In genomic region chr19:40394555-40395320, GRCm38 (mm10) we compare ENCODE assay signal across 8 mouse cellular contexts.
DNase-seq lines count a peak whose midpoint lies in the region; ATAC-seq and TF ChIP-seq lines count a peak whose summit lies in the region.

No protein-coding gene starts in this region.

- ATAC-seq in hindbrain, embryonic 11.5 days (ENCODE audit: low FRiP score) = no peak
- no peak for ATAC-seq in embryonic facial prominence, embryonic 12.5 days (ENCODE audit: insufficient number of reproducible peaks, insufficient read depth, low FRiP score, low TSS enrichment)
- ATAC-seq in hindbrain, embryonic 16.5 days = no peak
- peak; percentile 88 for ATAC-seq in lung, postnatal 0 days

- no peak overlapping the region for H3K4me3 ChIP-seq in hindbrain, embryonic 10.5 days
- H3K4me3 ChIP-seq in hindbrain, embryonic 11.5 days (ENCODE audit: low read depth, low read length) = no peak overlapping the region
- H3K4me3 ChIP-seq in embryonic facial prominence, embryonic 12.5 days = no peak overlapping the region
- H3K4me3 ChIP-seq in hindbrain, embryonic 16.5 days (ENCODE audit: low read length) = no peak overlapping the region
- H3K4me3 ChIP-seq in lung, postnatal 0 days (ENCODE audit: low read depth, low read length) = no peak overlapping the region

- H3K4me1 ChIP-seq in hindbrain, embryonic 10.5 days (replicated peaks) = peaks cover 14% of the 10 kb centered on the region
- no peaks in the 10 kb centered on the region for H3K4me1 ChIP-seq in hindbrain, embryonic 11.5 days (replicated peaks; ENCODE audit: control insufficient read depth, insufficient read depth, low read length)
- H3K4me1 ChIP-seq in embryonic facial prominence, embryonic 12.5 days = peaks cover 8% of the 10 kb centered on the region; the same call in 1 of the 2 replicates
- H3K4me1 ChIP-seq in hindbrain, embryonic 16.5 days (ENCODE audit: control insufficient read depth, insufficient read depth, low read depth, low read length) = peaks cover 8% of the 10 kb centered on the region; the same call in 1 of the 2 replicates
- H3K4me1 ChIP-seq in lung, postnatal 0 days (ENCODE audit: insufficient read depth, low read depth, low read length) = peaks cover 17% of the 10 kb centered on the region

- intact Hi-C loops in gastrocnemius, postnatal 36 days (cut with DNase I) = no loop called here

- no peaks in the 10 kb centered on the region for H3K27me3 ChIP-seq in hindbrain, embryonic 10.5 days (ENCODE audit: insufficient read depth, poor library complexity, severe bottlenecking)
- no peaks in the 10 kb centered on the region for H3K27me3 ChIP-seq in hindbrain, embryonic 11.5 days (ENCODE audit: control insufficient read depth, insufficient read depth, low read length)
- no peaks in the 10 kb centered on the region for H3K27me3 ChIP-seq in embryonic facial prominence, embryonic 12.5 days
- H3K27me3 ChIP-seq in hindbrain, embryonic 16.5 days (replicated peaks; ENCODE audit: control insufficient read depth, insufficient read depth, low read length) = no peaks in the 10 kb centered on the region
- H3K27me3 ChIP-seq in lung, postnatal 0 days (replicated peaks; ENCODE audit: insufficient read depth, low read length) = no peaks in the 10 kb centered on the region

- no peaks in the 10 kb centered on the region for H3K9me3 ChIP-seq in hindbrain, embryonic 10.5 days
- no peaks in the 10 kb centered on the region for H3K9me3 ChIP-seq in hindbrain, embryonic 11.5 days (ENCODE audit: control insufficient read depth, low read length)
- no peaks in the 10 kb centered on the region for H3K9me3 ChIP-seq in embryonic facial prominence, embryonic 12.5 days
- no peaks in the 10 kb centered on the region for H3K9me3 ChIP-seq in hindbrain, embryonic 16.5 days (ENCODE audit: control insufficient read depth, low read length)
- no peaks in the 10 kb centered on the region for H3K9me3 ChIP-seq in lung, postnatal 0 days (ENCODE audit: low read length)

- no peak for TF ChIP-seq EP300 in lung, postnatal 0 days (IDR thresholded peaks at IDR 0.05)

- no peak overlapping the region for H3K9ac ChIP-seq in hindbrain, embryonic 11.5 days (ENCODE audit: low read depth, low read length)
- H3K9ac ChIP-seq in embryonic facial prominence, embryonic 12.5 days = no peak overlapping the region
- H3K9ac ChIP-seq in hindbrain, embryonic 16.5 days (ENCODE audit: low read depth, low read length) = no peak overlapping the region
- no peak overlapping the region for H3K9ac ChIP-seq in lung, postnatal 0 days (replicated peaks; ENCODE audit: low read depth)

- no peak for DNase-seq in hindbrain, embryonic 10.5 days (ENCODE audit: low spot score)
- no peak for DNase-seq in hindbrain, embryonic 11.5 days (ENCODE audit: low spot score)
- DNase-seq in lung, postnatal 0 days (ENCODE audit: low spot score) = peak; percentile 84
- DNase-seq in gastrocnemius, postnatal 10 days = no peak
- no peak for DNase-seq in gastrocnemius, postnatal 36 days
- DNase-seq in frontal cortex, postnatal 36 days (ENCODE audit: low spot score in 2 of 2) = no peak

- WGBS in hindbrain, embryonic 10.5 days = 82% methylated on average over 10 of the region's 10 CpGs
- WGBS in hindbrain, embryonic 11.5 days = 80% methylated on average over 10 of the region's 10 CpGs
- WGBS in embryonic facial prominence, embryonic 12.5 days = 66% methylated on average over 10 of the region's 10 CpGs
- WGBS in hindbrain, embryonic 16.5 days = 69% methylated on average over 10 of the region's 10 CpGs
- WGBS in lung, postnatal 0 days = 19% methylated on average over 10 of the region's 10 CpGs

- 0 out of 2 replicates have a peak, but pooled peaks cover 6% of the 10 kb centered on the region for H3K36me3 ChIP-seq in hindbrain, embryonic 10.5 days
- no peaks in the 10 kb centered on the region for H3K36me3 ChIP-seq in hindbrain, embryonic 11.5 days (ENCODE audit: control insufficient read depth, insufficient read depth, low read length)
- no peaks in the 10 kb centered on the region for H3K36me3 ChIP-seq in embryonic facial prominence, embryonic 12.5 days
- H3K36me3 ChIP-seq in hindbrain, embryonic 16.5 days (ENCODE audit: control insufficient read depth, insufficient read depth, low read length) = peaks cover 11% of the 10 kb centered on the region
- no peaks in the 10 kb centered on the region for H3K36me3 ChIP-seq in lung, postnatal 0 days (ENCODE audit: insufficient read depth, low read length)

- no peak for TF ChIP-seq CTCF in lung, postnatal 0 days (IDR thresholded peaks at IDR 0.05)

- peak overlapping the region; percentile 36; the same call in 1 of the 2 replicates for H3K27ac ChIP-seq in hindbrain, embryonic 10.5 days
- no peak overlapping the region for H3K27ac ChIP-seq in hindbrain, embryonic 11.5 days (ENCODE audit: low read depth, low read length)
- H3K27ac ChIP-seq in embryonic facial prominence, embryonic 12.5 days = 0 out of 2 replicates have a peak overlapping the region, but pooled peaks have one; percentile 54
- H3K27ac ChIP-seq in hindbrain, embryonic 16.5 days (ENCODE audit: low read depth, low read length) = 0 out of 2 replicates have a peak overlapping the region, but pooled peaks have one; percentile 34
- H3K27ac ChIP-seq in lung, postnatal 0 days (ENCODE audit: low read length) = peak overlapping the region; percentile 71

- no peak overlapping the region for H3K4me2 ChIP-seq in hindbrain, embryonic 11.5 days (replicated peaks; ENCODE audit: low read depth, low read length)
- H3K4me2 ChIP-seq in embryonic facial prominence, embryonic 12.5 days (replicated peaks) = no peak overlapping the region
- no peak overlapping the region for H3K4me2 ChIP-seq in hindbrain, embryonic 16.5 days (ENCODE audit: low read length)
- H3K4me2 ChIP-seq in lung, postnatal 0 days (replicated peaks; ENCODE audit: low read depth, low read length) = 0 out of 2 replicates have a peak overlapping the region, but pooled peaks have one; percentile 29
